Mouse (Mus musculus) embryonic facial prominence, embryonic 14.5 days (tissue): ENCODE data around the gene Ryr1. TPM values are rescaled to one million over a fixed set of nuclear protein-coding genes. Genes with fewer than 3 reads are reported as not detected.

Source experiments
- ATAC-seq: fragments of 200-750 bp; cut with Nextera tagmentation; 2 replicates; pipeline ENCODE4 v1.8.0; 2017; ENCODE audit warnings: low read depth, moderate number of reproducible peaks, moderate TSS enrichment
- DNase-seq: peaks from one replicate; pipeline ENCODE4 v3.0.0-alpha.2; 2015; ENCODE audit warnings: low spot score
- H3K27ac ChIP-seq: fragments of 300-500 bp; sonication (generic); replicated peaks from 2 replicates; pipeline ENCODE4 v1.5.1; 2014; ENCODE audit warnings: low read depth, mild to moderate bottlenecking, low read length, moderate library complexity
- H3K27me3 ChIP-seq: fragments of 300-500 bp; sonication (generic); replicated peaks from 2 replicates; pipeline ENCODE4 v1.6.1; 2014; ENCODE audit warnings: low read length; ENCODE audit not compliant: control insufficient read depth, insufficient read depth
- H3K36me3 ChIP-seq: fragments of 300-500 bp; sonication (generic); 2 replicates; pipeline ENCODE4 v1.6.1; 2014; ENCODE audit warnings: low read length, mixed read lengths; ENCODE audit not compliant: control insufficient read depth, insufficient read depth
- H3K4me1 ChIP-seq: fragments of 300-500 bp; sonication (generic); 2 replicates; pipeline ENCODE4 v1.6.1; 2014; ENCODE audit warnings: antibody characterized with exemption, low read length; ENCODE audit not compliant: control insufficient read depth, insufficient read depth
- H3K4me2 ChIP-seq: fragments of 300-500 bp; sonication (generic); 2 replicates; pipeline ENCODE4 v1.6.1; 2014; ENCODE audit warnings: low read depth, mild to moderate bottlenecking, low read length, moderate library complexity, mixed read lengths
- H3K4me3 ChIP-seq: fragments of 300-500 bp; sonication (generic); 2 replicates; pipeline ENCODE4 v1.5.1; 2014; ENCODE audit warnings: low read depth, mild to moderate bottlenecking, low read length
- H3K9ac ChIP-seq: fragments of 300-500 bp; sonication (generic); 2 replicates; pipeline ENCODE4 v1.6.1; 2014; ENCODE audit warnings: low read depth, mild to moderate bottlenecking, low read length, moderate library complexity, mixed read lengths
- H3K9me3 ChIP-seq: fragments of 300-500 bp; sonication (generic); 2 replicates; pipeline ENCODE4 v1.6.1; 2016; ENCODE audit warnings: low read length; ENCODE audit not compliant: control insufficient read depth
- WGBS: fragments of 180-500 bp; shearing (Covaris S2); extraction: QIAGEN DNeasy Blood & Tissue Kit; methylation state at CpG from one replicate; pipeline ENCODE4 v1.1.7; 2014; 5-methylcytosine and 5-hydroxymethylcytosine counted together
- polyA plus RNA-seq: library from polyadenylated mRNA; unstranded; fragments of >200 nt; fragmentation: Nextera tagmentation; extraction: Ambion mirVana; gene quantifications from 2 replicates; pipeline ENCODE4 v1.2.1, GENCODE M21; 2014

Ryr1 gene
- polyA plus RNA-seq, 1 experiment from 2014 or later, result 10.6 TPM

- H3K36me3 ChIP-seq, result 0 out of 2 replicates have a peak, but pooled peaks cover 2% of the 10 kb centered on the region
- H3K27ac ChIP-seq, result no peak overlapping the region
- H3K4me1 ChIP-seq, result peaks cover 4% of the 10 kb centered on the region
- ATAC-seq (no peak), DNase-seq (no peak)
- H3K9me3 ChIP-seq, result no peaks in the 10 kb centered on the region
- no peak overlapping the region for H3K4me2 ChIP-seq
- WGBS, result 87% methylated on average over 7 of the region's 7 CpGs
- H3K9ac ChIP-seq, result no peak overlapping the region
- H3K27me3 ChIP-seq, result no peaks in the 10 kb centered on the region
- H3K4me3 ChIP-seq, result no peak overlapping the region
These were observed 139.8 kb downstream of the Ryr1 start for GRCm38 (mm10) chr7:28985207-28985606.

- no peak overlapping the region for H3K4me2 ChIP-seq
- H3K27me3 ChIP-seq, result no peaks in the 10 kb centered on the region
- no peak overlapping the region for H3K9ac ChIP-seq
- WGBS, result 85% methylated on average over 1 of the region's 1 CpGs
- H3K4me1 ChIP-seq, result peaks cover 4% of the 10 kb centered on the region
- no peak overlapping the region for H3K27ac ChIP-seq
- ATAC-seq, result no peak
- peaks cover 7% of the 10 kb centered on the region for H3K36me3 ChIP-seq
- no peak overlapping the region for H3K4me3 ChIP-seq
- H3K9me3 ChIP-seq, result no peaks in the 10 kb centered on the region
- DNase-seq, result no peak
These were observed 140.5 kb downstream of the Ryr1 start for GRCm38 (mm10) chr7:28984452-28984851.

GRCm38 (mm10) chr7:28983849-28984248 lies 141.1 kb downstream of the Ryr1 start:
- Histone ChIP-seq H3K36me3 (peaks cover 13% of the 10 kb centered on the region), H3K9ac (no peak overlapping the region), H3K27me3 (no peaks in the 10 kb centered on the region), H3K9me3 (no peaks in the 10 kb centered on the region), H3K4me2 (no peak overlapping the region), H3K4me3 (no peak overlapping the region), H3K4me1 (peaks cover 4% of the 10 kb centered on the region), H3K27ac (no peak overlapping the region)
- 79% methylated on average over 4 of the region's 4 CpGs for WGBS
- no peak for ATAC-seq
- DNase-seq, result no peak

- 58% methylated on average over 11 of the region's 11 CpGs for WGBS
- Histone ChIP-seq H3K4me1 (peaks cover 4% of the 10 kb centered on the region), H3K27me3 (no peaks in the 10 kb centered on the region), H3K27ac (no peak overlapping the region; the same call in 1 of the 2 replicates), H3K4me2 (peak overlapping the region; percentile 19; the same call in 1 of the 2 replicates), H3K36me3 (peaks cover 20% of the 10 kb centered on the region), H3K9me3 (no peaks in the 10 kb centered on the region), H3K9ac (no peak overlapping the region; the same call in 1 of the 2 replicates), H3K4me3 (no peak overlapping the region)
- no peak for ATAC-seq
- no peak for DNase-seq
These were observed 141.8 kb downstream of the Ryr1 start for GRCm38 (mm10) chr7:28983141-28983564.

GRCm38 (mm10) chr7:28982274-28983013 lies 142.5 kb downstream of the Ryr1 start:
- DNase-seq, result peak; percentile 43
- H3K9ac ChIP-seq, result peak overlapping the region; percentile 71
- WGBS, result 7% methylated on average over 19 of the region's 19 CpGs
- peaks cover 27% of the 10 kb centered on the region for H3K36me3 ChIP-seq
- peak overlapping the region; percentile 72 for H3K4me2 ChIP-seq
- H3K4me1 ChIP-seq, result peaks cover 4% of the 10 kb centered on the region
- no peaks in the 10 kb centered on the region for H3K9me3 ChIP-seq
- peak; percentile 53 for ATAC-seq
- no peaks in the 10 kb centered on the region for H3K27me3 ChIP-seq
- H3K4me3 ChIP-seq, result peak overlapping the region; percentile 49
- peak overlapping the region; percentile 82 for H3K27ac ChIP-seq

GRCm38 (mm10) chr7:28981651-28982273 lies 143.2 kb downstream of the Ryr1 start, which contains the start of the genes Eif3k and Map4k1:
Gene Eif3k, minus strand, starts transcription at chr7:28981864.
Gene Map4k1, plus strand, starts transcription at chr7:28982050.
- Histone ChIP-seq H3K27ac (peak within 1 kb of the TSS; percentile 82), H3K36me3 (peaks cover 34% of the 10 kb centered on the region), H3K9me3 (no peaks in the 10 kb centered on the region), H3K27me3 (no peaks in the 10 kb centered on the region), H3K4me3 (peak within 1 kb of the TSS; percentile 86), H3K9ac (peak within 1 kb of the TSS; percentile 87), H3K4me2 (peak within 1 kb of the TSS; percentile 97), H3K4me1 (peaks cover 4% of the 10 kb centered on the region)
- under 1% methylated on average over 34 of the region's 36 CpGs for WGBS
- ATAC-seq (peak; percentile 97), DNase-seq (peak; percentile 100)

- no peak overlapping the region for H3K9ac ChIP-seq
- H3K9me3 ChIP-seq, result no peaks in the 10 kb centered on the region
- no peak overlapping the region for H3K4me3 ChIP-seq
- H3K27me3 ChIP-seq, result no peaks in the 10 kb centered on the region
- DNase-seq, result no peak
- no peak for ATAC-seq
- no peak overlapping the region for H3K27ac ChIP-seq
- 86% methylated on average over 9 of the region's 9 CpGs for WGBS
- peaks cover 2% of the 10 kb centered on the region for H3K4me1 ChIP-seq
- peaks cover 67% of the 10 kb centered on the region for H3K36me3 ChIP-seq
- no peak overlapping the region for H3K4me2 ChIP-seq
These were observed 147.4 kb downstream of the Ryr1 start for GRCm38 (mm10) chr7:28977556-28977955.

- WGBS, result 81% methylated on average over 8 of the region's 8 CpGs
- DNase-seq, result no peak
These were observed 152.0 kb downstream of the Ryr1 start for GRCm38 (mm10) chr7:28973025-28973424.

More at GRCm38 (mm10) chr7:28973025-28973424, 152.0 kb downstream of the Ryr1 start:
- no peak overlapping the region for H3K4me3 ChIP-seq
- no peak overlapping the region for H3K4me2 ChIP-seq
- no peak overlapping the region for H3K27ac ChIP-seq
- H3K27me3 ChIP-seq, result no peaks in the 10 kb centered on the region
- H3K4me1 ChIP-seq, result no peaks in the 10 kb centered on the region
- no peak overlapping the region for H3K9ac ChIP-seq
- ATAC-seq, result no peak
- no peaks in the 10 kb centered on the region for H3K9me3 ChIP-seq
- peaks cover 74% of the 10 kb centered on the region for H3K36me3 ChIP-seq
